Mouse (Mus musculus): ENCODE results near the gene Polr3e. TPM values are rescaled to one million over a fixed set of nuclear protein-coding genes. Genes with fewer than 3 reads are reported as not detected.

Polr3e gene
- polyA plus RNA-seq (2015; fragmentation: Nextera tagmentation; extraction: Ambion mirVana): 17.5 and 22.9 TPM in 2 replicates

DNA sequence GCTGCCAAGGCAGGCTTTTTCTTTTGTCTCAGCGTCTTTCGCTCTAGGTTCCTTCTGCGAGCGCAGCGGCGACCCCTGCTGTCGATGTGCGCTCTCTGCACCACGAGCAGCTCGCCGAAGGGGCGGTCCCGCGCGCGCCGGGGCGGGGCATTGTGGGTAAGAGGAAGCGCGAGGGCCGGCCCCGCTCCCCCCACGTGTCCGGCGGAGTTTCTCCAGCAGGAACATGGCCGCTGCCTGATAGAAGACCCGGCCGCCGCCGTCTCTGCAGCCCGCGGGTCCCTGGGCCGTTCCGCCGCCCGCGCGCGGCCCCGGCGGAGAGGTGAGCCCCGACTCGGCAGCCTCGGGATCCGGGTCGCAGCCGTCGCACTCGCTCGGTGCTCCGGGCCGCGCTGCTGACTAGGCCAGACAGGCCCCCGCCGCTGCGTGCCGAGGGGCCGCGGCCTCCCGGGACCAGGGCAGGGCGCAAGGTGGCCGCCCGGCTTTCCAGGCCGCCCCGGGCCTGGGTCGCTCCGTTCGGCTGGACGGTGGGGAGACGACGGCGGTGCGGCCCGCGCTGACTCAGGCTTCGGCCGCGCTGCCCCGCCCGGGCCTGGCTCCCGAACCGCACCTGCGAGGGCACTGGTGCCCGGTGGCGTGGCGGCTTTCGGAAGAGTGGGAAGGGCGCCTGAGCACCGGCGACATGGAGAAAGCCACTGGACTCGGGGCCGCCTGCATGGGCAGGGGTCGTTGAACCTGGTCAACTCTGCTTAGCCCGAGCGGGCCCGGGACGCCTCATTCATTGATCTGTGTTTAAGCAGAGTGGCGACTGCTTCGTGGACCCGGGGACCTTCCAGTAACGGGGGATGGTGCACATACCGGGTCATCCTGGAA, at the start of gene Polr3e:
TSS of gene Polr3e (plus strand) at position 153 of the 870 bp plus-strand sequence.
- peaks cover 9% of the 10 kb centered on the region for H3K4me1 ChIP-seq (replicated peaks)
- peak within 1 kb of the TSS; percentile 76 for H3K4me2 ChIP-seq
- WGBS: under 1% methylated on average over 102 of the region's 102 CpGs
- no peaks in the 10 kb centered on the region for H3K27me3 ChIP-seq
- no peaks in the 10 kb centered on the region for H3K9me3 ChIP-seq (replicated peaks)
- H3K27ac ChIP-seq: peak within 1 kb of the TSS; percentile 89
- no peaks in the 10 kb centered on the region for H3K36me3 ChIP-seq
- peak within 1 kb of the TSS; percentile 99 for H3K4me3 ChIP-seq
- H3K9ac ChIP-seq: peak within 1 kb of the TSS; percentile 95
- peak; percentile 94 for ATAC-seq (replicated peaks; ENCODE audit: insufficient number of reproducible peaks, insufficient read depth, low FRiP score, low read depth)

DNA sequence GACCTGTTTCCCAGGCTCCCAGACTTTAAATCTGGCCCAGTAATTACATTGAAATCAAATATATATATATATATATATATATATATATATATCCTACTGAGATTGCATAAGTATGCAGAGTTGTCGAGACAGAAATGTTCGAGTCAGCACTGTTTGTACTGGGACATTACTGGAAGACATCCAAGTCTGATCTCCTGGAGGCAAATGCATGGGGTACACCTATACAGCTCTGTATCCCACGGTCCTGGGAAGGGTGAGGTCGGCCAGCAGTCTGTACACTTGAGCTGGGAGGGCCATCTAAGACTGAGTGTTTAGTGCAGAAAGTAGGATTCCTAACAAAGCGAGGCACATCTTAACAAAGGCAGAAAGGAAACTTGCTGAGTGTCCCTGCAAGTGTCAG, 47.7 kb upstream of the Polr3e start:
- no peak overlapping the region for H3K9ac ChIP-seq
- H3K27ac ChIP-seq: peak overlapping the region; percentile 63
- 16% methylated on average over 5 of the region's 5 CpGs for WGBS
- H3K9me3 ChIP-seq (replicated peaks): no peaks in the 10 kb centered on the region
- no peaks in the 10 kb centered on the region for H3K27me3 ChIP-seq
- peaks cover 51% of the 10 kb centered on the region for H3K4me1 ChIP-seq (replicated peaks)
- 0 out of 2 replicates have a peak overlapping the region, but pooled peaks have one; percentile 2 for H3K4me2 ChIP-seq
- no peak overlapping the region for H3K4me3 ChIP-seq
- no peaks in the 10 kb centered on the region for H3K36me3 ChIP-seq
- 0 out of 2 replicates have a peak, but pooled peaks have one; percentile 19 for ATAC-seq (replicated peaks; ENCODE audit: insufficient number of reproducible peaks, insufficient read depth, low FRiP score, low read depth)

DNA sequence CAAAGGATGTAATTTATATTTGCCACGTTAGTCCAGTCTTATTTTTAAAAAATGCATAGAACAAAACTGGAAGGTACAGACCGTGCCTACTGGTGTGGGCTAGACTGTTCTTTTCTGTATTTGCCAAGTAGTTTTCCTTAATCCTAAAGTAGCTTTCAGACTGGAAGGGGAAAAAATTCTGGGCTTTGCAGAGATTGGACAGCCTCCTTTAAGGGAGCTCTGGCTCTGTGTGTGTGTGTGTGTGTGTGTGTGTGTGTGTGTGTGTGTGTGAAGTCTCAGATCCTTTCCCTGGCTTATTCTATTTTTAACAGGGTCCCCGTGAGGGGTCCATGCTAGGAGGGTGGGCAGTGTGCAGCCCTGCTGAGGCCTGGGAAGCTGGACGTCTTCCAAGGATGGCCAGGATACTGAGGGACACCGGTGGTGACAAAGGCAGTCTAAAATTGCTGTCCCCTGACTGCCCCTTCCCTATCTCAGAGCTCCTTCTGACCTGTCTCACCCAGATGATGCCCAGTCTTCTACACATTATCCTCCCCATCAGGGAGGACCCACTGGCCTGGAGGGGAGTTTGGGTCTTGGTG, 47.0 kb upstream of the Polr3e start:
- WGBS: 42% methylated on average over 5 of the region's 5 CpGs
- Histone ChIP-seq H3K9ac (no peak overlapping the region), H3K36me3 (no peaks in the 10 kb centered on the region), H3K27me3 (no peaks in the 10 kb centered on the region), H3K4me3 (no peak overlapping the region), H3K9me3 (replicated peaks) (no peaks in the 10 kb centered on the region), H3K4me1 (replicated peaks) (peaks cover 53% of the 10 kb centered on the region), H3K4me2 (0 out of 2 replicates have a peak overlapping the region, but pooled peaks have one; percentile 2), H3K27ac (peak overlapping the region; percentile 63)
- peak; percentile 27; the same call in 1 of the 2 replicates for ATAC-seq (replicated peaks; ENCODE audit: insufficient number of reproducible peaks, insufficient read depth, low FRiP score, low read depth)

DNA sequence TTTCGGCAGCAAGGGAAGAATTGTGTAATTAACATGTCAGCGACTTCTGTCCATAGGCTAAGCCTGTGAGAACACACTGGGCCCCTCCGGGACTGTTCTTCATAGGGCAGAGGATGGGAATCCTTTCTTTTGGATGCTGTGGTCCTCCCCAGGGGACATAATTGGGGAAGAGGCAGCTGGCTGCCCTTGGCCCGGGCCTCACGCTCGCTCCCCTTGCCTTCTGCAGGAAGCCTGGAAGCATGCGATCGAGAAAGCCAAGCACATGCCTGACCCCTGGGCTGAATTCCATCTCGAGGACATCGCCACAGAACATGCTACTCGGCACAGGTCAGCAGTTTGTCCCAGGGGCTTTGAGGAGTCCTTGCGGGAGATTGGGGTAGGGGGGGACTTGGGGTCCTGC, 44.5 kb upstream of the Polr3e start:
- Histone ChIP-seq H3K36me3 (no peaks in the 10 kb centered on the region), H3K4me2 (no peak overlapping the region), H3K9ac (no peak overlapping the region), H3K4me3 (no peak overlapping the region), H3K27ac (no peak overlapping the region), H3K4me1 (replicated peaks) (peaks cover 35% of the 10 kb centered on the region), H3K9me3 (replicated peaks) (no peaks in the 10 kb centered on the region), H3K27me3 (no peaks in the 10 kb centered on the region)
- ATAC-seq (replicated peaks; ENCODE audit: insufficient number of reproducible peaks, insufficient read depth, low FRiP score, low read depth): no peak
- 71% methylated on average over 12 of the region's 12 CpGs for WGBS

DNA sequence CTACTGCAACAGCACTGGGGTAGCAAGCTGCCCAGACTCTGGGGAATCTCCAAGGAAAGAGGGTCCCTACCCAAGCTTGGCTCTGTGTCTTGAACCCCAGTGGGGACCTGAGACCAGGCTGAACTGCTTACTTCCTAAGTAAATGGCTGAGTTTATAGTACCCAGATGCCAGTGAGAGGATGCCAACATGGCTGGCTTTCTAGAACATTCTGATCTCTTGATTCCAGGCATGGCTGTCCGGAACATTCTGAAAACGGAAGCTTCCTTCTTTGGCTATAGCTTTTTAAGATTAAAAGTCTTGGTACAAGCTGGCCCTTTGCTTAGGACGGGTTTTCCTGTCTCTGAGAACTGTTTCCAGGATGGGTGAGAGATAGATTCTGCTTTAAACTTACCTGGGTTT, 43.5 kb upstream of the Polr3e start:
- Histone ChIP-seq H3K9ac (no peak overlapping the region), H3K36me3 (no peaks in the 10 kb centered on the region), H3K9me3 (replicated peaks) (no peaks in the 10 kb centered on the region), H3K4me2 (no peak overlapping the region), H3K27me3 (no peaks in the 10 kb centered on the region), H3K4me3 (no peak overlapping the region), H3K4me1 (replicated peaks) (peaks cover 29% of the 10 kb centered on the region), H3K27ac (no peak overlapping the region)
- WGBS: 89% methylated on average over 3 of the region's 3 CpGs
- ATAC-seq (replicated peaks; ENCODE audit: insufficient number of reproducible peaks, insufficient read depth, low FRiP score, low read depth): no peak

DNA sequence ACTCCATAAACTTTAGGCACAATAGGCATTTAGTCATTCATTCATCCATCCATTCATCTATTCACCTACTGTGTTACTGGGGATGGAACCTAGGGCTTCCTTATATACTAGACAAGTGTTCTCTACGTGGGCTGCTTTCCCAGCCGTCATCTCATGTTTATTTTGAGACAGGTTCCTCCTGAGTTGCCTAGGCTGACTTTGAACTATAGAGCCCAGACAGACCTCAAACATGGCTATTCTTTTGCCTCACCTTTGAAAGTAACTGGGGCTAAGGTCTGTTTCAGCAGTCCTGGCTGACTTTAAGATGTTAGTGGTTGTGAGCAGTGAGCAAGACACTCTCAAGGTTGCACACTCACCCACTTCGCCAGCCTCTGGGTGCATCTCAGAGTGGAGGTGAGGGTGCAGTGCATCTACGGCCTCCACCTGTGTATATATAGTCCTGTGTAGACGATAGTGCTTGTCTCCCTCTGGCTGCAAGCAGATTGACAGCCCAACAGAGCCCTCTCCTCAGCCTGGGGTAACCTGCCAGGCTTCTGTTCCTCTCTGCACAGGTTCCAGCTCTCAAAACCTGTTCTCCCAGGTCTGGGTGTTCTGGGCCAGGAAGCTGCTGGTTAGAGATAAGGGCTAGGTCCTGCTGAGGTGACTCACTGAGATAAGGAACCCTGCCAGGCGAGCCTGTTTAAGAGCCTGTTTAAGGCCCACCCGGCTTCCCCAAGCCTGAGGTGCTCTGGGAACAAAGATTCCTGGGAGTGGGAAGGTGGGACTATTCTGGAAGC, 42.6 kb upstream of the Polr3e start:
- no peak for ATAC-seq (replicated peaks; ENCODE audit: insufficient number of reproducible peaks, insufficient read depth, low FRiP score, low read depth)
- Histone ChIP-seq H3K27ac (no peak overlapping the region), H3K4me3 (no peak overlapping the region), H3K9ac (no peak overlapping the region), H3K9me3 (replicated peaks) (no peaks in the 10 kb centered on the region), H3K4me2 (no peak overlapping the region), H3K36me3 (no peaks in the 10 kb centered on the region), H3K27me3 (no peaks in the 10 kb centered on the region), H3K4me1 (replicated peaks) (peaks cover 20% of the 10 kb centered on the region)
- 52% methylated on average over 7 of the region's 7 CpGs for WGBS

DNA sequence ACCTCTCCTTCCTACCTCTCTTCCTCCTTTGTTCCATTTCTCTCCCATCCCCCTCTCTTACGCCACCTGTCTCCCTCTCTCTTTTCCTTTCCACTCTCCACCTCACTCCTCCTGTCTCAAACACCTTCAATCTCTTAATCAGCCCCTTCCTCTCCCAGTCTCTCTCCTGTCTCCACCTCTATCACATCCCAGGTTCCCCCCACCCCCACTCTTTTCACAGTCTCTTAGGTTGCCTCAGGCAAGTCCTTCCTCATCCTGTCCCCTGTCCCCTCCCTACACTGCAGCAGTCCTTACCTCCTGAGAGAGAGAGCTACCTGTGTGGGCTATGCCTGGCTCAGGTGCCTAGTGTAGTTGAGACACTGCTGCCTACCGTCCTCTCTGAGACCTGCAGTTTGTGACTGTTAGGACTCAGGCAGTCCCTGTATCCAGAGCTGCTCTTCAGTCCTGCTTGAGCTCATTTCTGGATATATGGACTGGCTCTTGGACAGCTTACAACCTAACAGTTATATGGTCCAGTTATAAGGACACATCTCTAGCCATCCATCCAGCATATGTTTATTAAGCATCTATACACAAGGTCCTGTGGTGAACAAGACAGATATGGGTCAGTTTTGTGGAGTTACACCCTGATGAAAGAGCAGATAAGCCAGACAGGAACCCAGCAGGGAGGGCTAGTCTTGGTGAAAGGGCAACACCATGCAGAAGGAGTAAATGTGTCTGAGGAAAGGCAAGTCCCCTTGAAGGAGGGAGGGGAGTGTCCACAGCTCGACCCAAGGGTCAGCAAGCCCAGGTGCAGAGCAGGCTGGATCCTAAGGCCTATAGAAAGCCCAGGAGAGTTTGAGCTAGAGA, 41.8 kb upstream of the Polr3e start:
- no peaks in the 10 kb centered on the region for H3K9me3 ChIP-seq (replicated peaks)
- H3K4me1 ChIP-seq (replicated peaks): peaks cover 12% of the 10 kb centered on the region
- 68% methylated on average over 3 of the region's 3 CpGs for WGBS
- H3K27me3 ChIP-seq: no peaks in the 10 kb centered on the region
- no peak overlapping the region for H3K9ac ChIP-seq
- no peak overlapping the region for H3K4me2 ChIP-seq
- H3K36me3 ChIP-seq: peaks cover 1% of the 10 kb centered on the region
- no peak overlapping the region for H3K4me3 ChIP-seq
- no peak for ATAC-seq (replicated peaks; ENCODE audit: insufficient number of reproducible peaks, insufficient read depth, low FRiP score, low read depth)
- H3K27ac ChIP-seq: no peak overlapping the region

DNA sequence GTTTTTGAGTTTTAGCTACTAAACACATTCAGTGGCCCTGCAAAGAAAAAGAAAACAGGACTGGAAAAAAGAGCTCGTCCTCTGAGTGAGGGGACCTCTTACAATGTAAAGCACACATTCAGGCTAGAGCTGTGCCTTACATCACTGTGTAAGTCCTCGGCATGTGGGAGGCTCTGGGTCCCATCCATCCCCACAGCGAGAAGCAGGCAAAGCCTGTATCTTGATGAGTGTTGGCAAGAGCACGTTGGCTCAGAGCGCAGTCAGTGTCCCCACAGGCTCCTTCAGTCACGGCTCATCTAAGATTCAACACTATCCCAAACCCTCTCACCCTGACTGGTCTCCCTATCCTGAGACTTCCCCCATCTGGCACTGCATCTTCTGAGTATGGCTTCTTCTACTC, 39.3 kb upstream of the Polr3e start:
- Histone ChIP-seq H3K27me3 (no peaks in the 10 kb centered on the region), H3K36me3 (peaks cover 7% of the 10 kb centered on the region), H3K4me3 (no peak overlapping the region), H3K4me1 (replicated peaks) (peaks cover 9% of the 10 kb centered on the region), H3K9ac (no peak overlapping the region), H3K27ac (no peak overlapping the region), H3K4me2 (no peak overlapping the region), H3K9me3 (replicated peaks) (no peaks in the 10 kb centered on the region)
- ATAC-seq (replicated peaks; ENCODE audit: insufficient number of reproducible peaks, insufficient read depth, low FRiP score, low read depth): no peak
- 58% methylated on average over 6 of the region's 6 CpGs for WGBS

DNA sequence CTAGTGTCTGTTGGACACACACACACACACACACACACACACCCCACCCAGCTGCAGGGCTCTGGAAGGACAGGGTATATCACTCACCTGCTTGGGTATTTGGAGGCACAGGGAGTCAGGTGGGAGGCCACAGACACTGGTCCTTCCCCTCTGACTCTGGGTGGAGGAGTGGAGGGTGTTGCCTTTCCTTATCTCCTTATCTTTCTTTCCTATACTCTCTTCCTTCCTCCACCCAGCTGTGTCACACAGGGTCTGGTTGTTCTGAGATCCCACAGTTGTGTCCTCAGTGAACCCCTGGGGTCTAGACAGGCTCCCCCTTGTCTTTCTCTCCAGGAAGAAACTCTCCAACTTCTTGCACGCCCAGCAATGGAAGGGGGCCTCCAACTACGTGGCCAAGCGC, 37.6 kb upstream of the Polr3e start:
- WGBS: 84% methylated on average over 3 of the region's 3 CpGs
- Histone ChIP-seq H3K27ac (no peak overlapping the region), H3K4me1 (replicated peaks) (peaks cover 7% of the 10 kb centered on the region), H3K9me3 (replicated peaks) (no peaks in the 10 kb centered on the region), H3K36me3 (peaks cover 21% of the 10 kb centered on the region), H3K4me3 (no peak overlapping the region), H3K4me2 (no peak overlapping the region), H3K27me3 (no peaks in the 10 kb centered on the region), H3K9ac (no peak overlapping the region)
- no peak for ATAC-seq (replicated peaks; ENCODE audit: insufficient number of reproducible peaks, insufficient read depth, low FRiP score, low read depth)

DNA sequence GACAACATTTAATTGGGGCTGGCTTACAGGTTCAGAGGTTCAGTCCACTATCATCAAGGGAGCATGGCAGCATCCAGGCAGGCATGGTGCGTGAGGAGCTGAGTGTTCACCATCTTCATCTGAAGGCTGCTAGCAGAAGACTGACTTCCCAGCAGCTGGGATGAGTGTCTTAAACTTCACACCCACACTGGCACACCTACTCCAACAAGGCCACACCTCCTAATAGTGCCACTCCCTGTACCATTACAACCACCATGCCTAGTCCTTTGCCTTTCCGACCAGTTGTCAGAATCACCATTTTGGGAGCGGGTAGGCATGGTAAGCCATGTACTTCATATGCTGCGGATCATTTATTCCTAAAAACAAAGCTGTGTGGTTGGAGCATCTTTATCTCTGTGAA, 36.8 kb upstream of the Polr3e start:
- H3K4me2 ChIP-seq: no peak overlapping the region
- no peak overlapping the region for H3K27ac ChIP-seq
- no peak overlapping the region for H3K9ac ChIP-seq
- peaks cover 26% of the 10 kb centered on the region for H3K36me3 ChIP-seq
- no peaks in the 10 kb centered on the region for H3K27me3 ChIP-seq
- no peak overlapping the region for H3K4me3 ChIP-seq
- 95% methylated on average over 4 of the region's 4 CpGs for WGBS
- no peaks in the 10 kb centered on the region for H3K9me3 ChIP-seq (replicated peaks)
- no peaks in the 10 kb centered on the region for H3K4me1 ChIP-seq (replicated peaks)
- ATAC-seq (replicated peaks; ENCODE audit: insufficient number of reproducible peaks, insufficient read depth, low FRiP score, low read depth): no peak
